Mouse (Mus musculus) heart, postnatal 36 days (tissue): ENCODE data around the gene Khk. TPM values are rescaled to one million over a fixed set of nuclear protein-coding genes. Genes with fewer than 3 reads are reported as not detected.

ENCODE experiments used
- DNase-seq, 2 experiments: peaks; one replicate each; pipeline ENCODE4 v3.0.0; 2021 to 2022
- intact Hi-C: fragments of 180-260 bp; cut with DNase I; formaldehyde crosslinking; loops from one replicate; pipeline ENCODE4 v1.15.1; 2025
- total RNA-seq, 2 experiments: library from RNA; stranded (reverse); gene quantifications; 2 replicates each; pipeline ENCODE4 v1.2.3; 2021

Gene Khk
- total RNA-seq, 2 experiments from 2014 or later: 19.9 to 26.6 TPM

GRCm38 (mm10) chr5:30930121-30930520 lies 8.9 kb downstream of the Khk start:
- peak; percentile 81 for DNase-seq
- intact Hi-C loops: loop anchor here (1.0 kb wide), 2 partner anchors 68 to 74 kb away; no protein-coding TSS in a partner anchor

- intact Hi-C loops: loop anchor here (1.0 kb wide), 2 partner anchors 67 to 73 kb away; no protein-coding TSS in a partner anchor
These were observed 9.6 kb downstream of the Khk start for GRCm38 (mm10) chr5:30930846-30931245.

GRCm38 (mm10) chr5:30931378-30931777 lies 10.1 kb downstream of the Khk start:
- no peak for DNase-seq
- intact Hi-C loops: no loop called here

More at GRCm38 (mm10) chr5:30930846-30931245, 9.6 kb downstream of the Khk start:
- DNase-seq: no peak

- intact Hi-C loops: no loop called here
- DNase-seq: no peak
These were observed 12.5 kb downstream of the Khk start for GRCm38 (mm10) chr5:30933705-30934104.

GRCm38 (mm10) chr5:30934725-30935461 lies 13.7 kb downstream of the Khk start:
- intact Hi-C loops: no loop called here

GRCm38 (mm10) chr5:30943004-30943403 lies 21.8 kb downstream of the Khk start:
- intact Hi-C loops: loop anchor here (2.0 kb wide), 1 partner anchor 136 kb away; no protein-coding TSS in a partner anchor

More at GRCm38 (mm10) chr5:30934725-30935461, 13.7 kb downstream of the Khk start:
- DNase-seq: no peak

GRCm38 (mm10) chr5:30944344-30944743 lies 23.1 kb downstream of the Khk start:
- no peak for DNase-seq
- intact Hi-C loops: no loop called here

More at GRCm38 (mm10) chr5:30943004-30943403, 21.8 kb downstream of the Khk start:
- no peak for DNase-seq

- DNase-seq: peak; percentile 47 to 59
- intact Hi-C loops: no loop called here
These were observed 23.9 kb downstream of the Khk start, which contains the start of gene Cgref1 for GRCm38 (mm10) chr5:30944956-30945781. TSS of gene Cgref1 (minus strand) at chr5:30945591.

GRCm38 (mm10) chr5:30948620-30949019 lies 27.4 kb downstream of the Khk start:
- intact Hi-C loops: no loop called here
- no peak for DNase-seq

- intact Hi-C loops: no loop called here
- peak; percentile 93 for DNase-seq
These were observed 28.6 kb downstream of the Khk start for GRCm38 (mm10) chr5:30949654-30950326.

GRCm38 (mm10) chr5:30950451-30950850 lies 29.2 kb downstream of the Khk start:
- DNase-seq: no peak
- intact Hi-C loops: no loop called here

- DNase-seq: no peak
- intact Hi-C loops: no loop called here
These were observed 29.7 kb downstream of the Khk start for GRCm38 (mm10) chr5:30950922-30951321.

- DNase-seq: no peak
- intact Hi-C loops: no loop called here
These were observed 30.5 kb downstream of the Khk start for GRCm38 (mm10) chr5:30951706-30952105.

GRCm38 (mm10) chr5:30952551-30952950 lies 31.3 kb downstream of the Khk start:
- no peak for DNase-seq
- intact Hi-C loops: no loop called here

- intact Hi-C loops: no loop called here
- DNase-seq: no peak
These were observed 32.8 kb downstream of the Khk start for GRCm38 (mm10) chr5:30954065-30954464.

GRCm38 (mm10) chr5:30954556-30954955 lies 33.3 kb downstream of the Khk start:
- intact Hi-C loops: no loop called here
- no peak for DNase-seq

GRCm38 (mm10) chr5:30955751-30956150 lies 34.5 kb downstream of the Khk start:
- intact Hi-C loops: no loop called here

GRCm38 (mm10) chr5:30957891-30958290 lies 36.7 kb downstream of the Khk start:
- no peak for DNase-seq
- intact Hi-C loops: loop anchor here (2.0 kb wide), 1 partner anchor 41 kb away; no protein-coding TSS in a partner anchor

More at GRCm38 (mm10) chr5:30955751-30956150, 34.5 kb downstream of the Khk start:
- no peak for DNase-seq

- intact Hi-C loops: loop anchor here (2.0 kb wide), 1 partner anchor 43 kb away; no protein-coding TSS in a partner anchor
- no peak for DNase-seq
These were observed 38.1 kb downstream of the Khk start for GRCm38 (mm10) chr5:30959198-30959854.

GRCm38 (mm10) chr5:30959966-30960501 lies 38.8 kb downstream of the Khk start, which contains the start of gene Preb:
TSS of gene Preb (minus strand) at chr5:30960361.
- DNase-seq: peak; percentile 99
- intact Hi-C loops: loop anchor here (2.0 kb wide), 2 partner anchors 43 to 89 kb away; partner anchors contain the start of genes Atraid and Slc5a6
